Mouse (Mus musculus): ENCODE data around the gene Hmg20b. TPM values are rescaled to one million over a fixed set of nuclear protein-coding genes. Genes with fewer than 3 reads are reported as not detected.

Hmg20b gene
- total and polyA plus RNA-seq, 3 experiments: 54.9 to 58.1 (median 55.6) TPM

DNA sequence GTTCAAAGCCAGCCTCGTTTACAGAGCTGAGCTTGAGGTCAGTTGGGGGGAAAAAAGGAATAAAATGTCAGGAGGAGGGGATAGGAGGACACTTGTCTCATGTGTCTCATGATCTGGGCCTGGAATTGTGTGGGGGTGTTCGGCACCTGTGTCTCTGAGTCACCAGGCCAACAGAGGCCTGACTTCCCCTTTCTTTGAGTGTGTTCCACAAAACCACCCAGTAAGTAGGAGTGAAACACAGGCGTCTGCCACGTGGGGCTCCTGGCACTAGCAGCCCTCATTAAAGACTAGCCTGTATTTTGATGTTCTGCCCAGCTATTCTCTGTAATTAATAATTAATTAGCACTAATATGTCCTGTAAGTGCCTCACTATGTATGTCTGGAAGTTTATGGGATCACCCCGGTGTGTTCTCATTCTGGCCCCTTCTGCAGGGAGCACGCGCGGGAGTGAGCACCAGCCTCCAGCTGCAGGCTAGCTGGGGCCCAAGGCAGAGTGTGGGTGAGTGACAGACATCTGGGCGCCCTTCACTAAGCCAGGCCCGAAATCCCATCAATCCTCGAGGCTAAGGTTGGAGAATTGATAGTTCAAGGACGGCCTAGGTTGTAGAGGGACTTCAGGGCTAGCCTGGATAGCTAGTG, 6.2 kb upstream of the Hmg20b start:
- Histone ChIP-seq H3K4me1 (ENCODE audit: control insufficient read depth, insufficient read depth, low read length) (peaks cover 6% of the 10 kb centered on the region), H3K4me3 (no peak overlapping the region; the same call in 1 of the 2 replicates), H3K36me3 (ENCODE audit: control insufficient read depth, insufficient read depth, low read length) (no peaks in the 10 kb centered on the region), H3K79me2 (replicated peaks; ENCODE audit: control insufficient read depth, insufficient read depth, low read length) (no peaks in the 10 kb centered on the region), H3K27ac (peak overlapping the region; percentile 59), H3K9ac (ENCODE audit: low read depth, low read length) (no peak overlapping the region), H3K27me3 (ENCODE audit: control insufficient read depth, insufficient read depth, low read length) (no peaks in the 10 kb centered on the region)
- TF ChIP-seq POLR2A (IDR thresholded peaks at IDR 0.05; ENCODE audit: insufficient read depth, low read depth, low read length): no peak
- TF ChIP-seq EP300 (IDR thresholded peaks at IDR 0.05; ENCODE audit: insufficient read depth, low read depth, low read length): no peak
- no peak for TF ChIP-seq CTCF (IDR thresholded peaks at IDR 0.05)
- DNase-seq: peak in 1 of 2 experiments; percentile 48
- intact Hi-C loops (cut with DNase I): no loop called here
- 60% methylated on average over 12 of the region's 12 CpGs for WGBS

DNA sequence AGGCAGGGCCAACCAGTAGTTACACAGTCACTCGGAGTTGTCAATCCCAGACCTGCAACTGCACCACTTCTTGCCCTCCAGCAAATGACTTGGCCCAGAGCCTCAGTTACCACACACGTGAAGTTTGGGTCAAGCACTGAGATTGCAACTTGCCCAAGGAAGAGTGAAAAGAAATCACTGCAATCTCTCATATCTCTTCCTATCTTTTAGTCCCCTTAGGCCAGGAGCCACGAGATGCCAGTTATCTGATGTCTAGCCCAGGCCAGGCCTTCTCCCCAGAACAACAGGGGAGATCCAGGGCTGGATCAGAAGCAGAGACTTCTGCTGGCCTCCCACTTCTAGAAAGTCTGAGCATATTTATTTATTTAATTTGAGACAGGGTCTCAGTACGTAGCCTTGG, 5.3 kb upstream of the Hmg20b start:
- TF ChIP-seq EP300 (IDR thresholded peaks at IDR 0.05; ENCODE audit: insufficient read depth, low read depth, low read length) (no peak), POLR2A (IDR thresholded peaks at IDR 0.05; ENCODE audit: insufficient read depth, low read depth, low read length) (no peak), CTCF (IDR thresholded peaks at IDR 0.05) (no peak)
- Histone ChIP-seq H3K4me3 (no peak overlapping the region), H3K9ac (ENCODE audit: low read depth, low read length) (no peak overlapping the region), H3K27me3 (ENCODE audit: control insufficient read depth, insufficient read depth, low read length) (no peaks in the 10 kb centered on the region), H3K36me3 (ENCODE audit: control insufficient read depth, insufficient read depth, low read length) (no peaks in the 10 kb centered on the region), H3K27ac (no peak overlapping the region), H3K79me2 (replicated peaks; ENCODE audit: control insufficient read depth, insufficient read depth, low read length) (no peaks in the 10 kb centered on the region), H3K4me1 (ENCODE audit: control insufficient read depth, insufficient read depth, low read length) (peaks cover 6% of the 10 kb centered on the region)
- no peak for DNase-seq
- WGBS: 78% methylated on average over 4 of the region's 4 CpGs
- intact Hi-C loops (cut with DNase I): no loop called here

DNA sequence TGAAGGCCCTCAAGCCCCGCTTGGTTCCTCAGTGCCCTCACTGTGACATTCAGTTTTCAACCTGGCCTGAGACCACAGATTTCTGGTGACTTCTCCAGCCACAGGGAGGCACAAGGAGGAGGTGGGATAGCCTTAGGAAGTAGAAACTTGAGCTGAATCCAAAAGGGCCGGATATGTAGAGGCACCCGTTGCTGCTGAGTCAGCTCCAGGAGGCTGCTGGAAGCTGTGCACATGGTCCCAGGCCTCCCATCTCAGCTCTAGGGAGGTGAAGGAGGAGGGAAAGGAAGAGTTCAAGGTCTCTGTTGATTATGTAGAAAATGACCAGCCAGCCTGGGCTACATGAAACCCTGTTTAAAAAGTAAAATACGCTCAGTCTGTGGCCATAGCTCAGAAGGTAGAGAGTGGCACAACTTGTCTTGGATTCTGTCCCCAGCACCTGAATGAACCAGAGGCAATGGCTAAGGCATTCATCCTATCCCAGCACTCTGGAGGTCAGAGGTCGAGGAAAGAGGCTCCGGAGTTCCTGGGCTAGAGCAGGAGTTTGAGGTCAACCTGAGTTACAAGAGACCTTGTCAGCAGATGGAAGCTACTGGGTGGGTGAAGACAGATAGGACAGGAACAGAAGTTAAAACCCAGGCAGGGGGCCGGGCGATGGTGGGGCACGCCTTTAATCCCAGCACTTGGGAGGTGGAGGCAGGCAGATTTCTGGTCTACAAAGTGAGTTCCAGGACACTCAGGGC, 4.6 kb upstream of the Hmg20b start:
- DNase-seq: no peak
- Histone ChIP-seq H3K36me3 (ENCODE audit: control insufficient read depth, insufficient read depth, low read length) (no peaks in the 10 kb centered on the region), H3K4me1 (ENCODE audit: control insufficient read depth, insufficient read depth, low read length) (peaks cover 6% of the 10 kb centered on the region), H3K9ac (ENCODE audit: low read depth, low read length) (no peak overlapping the region), H3K79me2 (replicated peaks; ENCODE audit: control insufficient read depth, insufficient read depth, low read length) (no peaks in the 10 kb centered on the region), H3K27me3 (ENCODE audit: control insufficient read depth, insufficient read depth, low read length) (no peaks in the 10 kb centered on the region), H3K4me3 (no peak overlapping the region), H3K27ac (no peak overlapping the region)
- intact Hi-C loops (cut with DNase I): no loop called here
- TF ChIP-seq POLR2A (IDR thresholded peaks at IDR 0.05; ENCODE audit: insufficient read depth, low read depth, low read length): no peak
- TF ChIP-seq CTCF (IDR thresholded peaks at IDR 0.05): no peak
- TF ChIP-seq EP300 (IDR thresholded peaks at IDR 0.05; ENCODE audit: insufficient read depth, low read depth, low read length): no peak
- 66% methylated on average over 9 of the region's 9 CpGs for WGBS

- DNase-seq: no peak
- Histone ChIP-seq H3K27ac (no peak overlapping the region), H3K4me1 (ENCODE audit: control insufficient read depth, insufficient read depth, low read length) (peaks cover 5% of the 10 kb centered on the region; the same call in 1 of the 2 replicates), H3K9ac (ENCODE audit: low read depth, low read length) (no peak overlapping the region), H3K79me2 (replicated peaks; ENCODE audit: control insufficient read depth, insufficient read depth, low read length) (no peaks in the 10 kb centered on the region), H3K36me3 (ENCODE audit: control insufficient read depth, insufficient read depth, low read length) (no peaks in the 10 kb centered on the region), H3K27me3 (ENCODE audit: control insufficient read depth, insufficient read depth, low read length) (no peaks in the 10 kb centered on the region), H3K4me3 (no peak overlapping the region)
- no peak for TF ChIP-seq CTCF (IDR thresholded peaks at IDR 0.05)
- no peak for TF ChIP-seq POLR2A (IDR thresholded peaks at IDR 0.05; ENCODE audit: insufficient read depth, low read depth, low read length)
- no peak for TF ChIP-seq EP300 (IDR thresholded peaks at IDR 0.05; ENCODE audit: insufficient read depth, low read depth, low read length)
- WGBS: 30% methylated on average over 9 of the region's 9 CpGs
- intact Hi-C loops (cut with DNase I): loop anchor here (2.0 kb wide), 2 partner anchors 25 to 31 kb away; partner anchors contain the start of gene Cactin
Observed at GRCm38 (mm10) chr10:81351678-81352291, 1.5 kb upstream of the Hmg20b start.

DNA sequence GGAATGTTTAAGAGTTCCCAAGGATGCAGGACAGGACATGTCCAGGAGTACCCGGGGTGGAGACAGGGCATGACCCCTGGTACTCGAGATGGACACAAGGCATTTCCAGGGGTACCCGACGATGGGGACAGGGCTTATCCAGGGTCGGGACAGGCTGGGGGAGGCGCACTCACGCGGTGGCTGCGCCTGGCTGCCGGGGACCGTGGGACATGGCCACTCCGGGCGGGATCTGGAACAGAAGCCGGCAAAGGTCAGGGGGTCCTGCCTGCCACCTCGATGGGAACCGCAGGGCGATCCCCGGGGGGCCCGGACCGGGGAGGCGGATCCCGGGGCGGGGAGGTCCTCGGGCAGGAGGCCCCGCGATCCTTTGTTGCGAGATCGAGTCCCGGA, 324 bp downstream of the Hmg20b start:
- no peaks in the 10 kb centered on the region for H3K36me3 ChIP-seq (ENCODE audit: control insufficient read depth, insufficient read depth, low read length)
- no peaks in the 10 kb centered on the region for H3K27me3 ChIP-seq (ENCODE audit: control insufficient read depth, insufficient read depth, low read length)
- no peak for DNase-seq
- TF ChIP-seq CTCF (IDR thresholded peaks at IDR 0.05) (no peak), POLR2A (IDR thresholded peaks at IDR 0.05; ENCODE audit: insufficient read depth, low read depth, low read length) (no peak), EP300 (IDR thresholded peaks at IDR 0.05; ENCODE audit: insufficient read depth, low read depth, low read length) (no peak)
- H3K9ac ChIP-seq (ENCODE audit: low read depth, low read length): peak overlapping the region; percentile 99
- H3K4me1 ChIP-seq (ENCODE audit: control insufficient read depth, insufficient read depth, low read length): peaks cover 3% of the 10 kb centered on the region; the same call in 1 of the 2 replicates
- intact Hi-C loops (cut with DNase I): loop anchor here (2.0 kb wide), 2 partner anchors 27 to 29 kb away; partner anchors contain the start of gene Cactin
- peak overlapping the region; percentile 97 for H3K4me3 ChIP-seq
- under 1% methylated on average over 29 of the region's 29 CpGs for WGBS
- H3K27ac ChIP-seq: peak overlapping the region; percentile 96
- H3K79me2 ChIP-seq (replicated peaks; ENCODE audit: control insufficient read depth, insufficient read depth, low read length): no peaks in the 10 kb centered on the region

All from heart, adult 2 months (tissue).